Mouse (Mus musculus) G1E (cell line): ENCODE results near the gene Cuedc1. TPM values are rescaled to one million over a fixed set of nuclear protein-coding genes. Genes with fewer than 3 reads are reported as not detected.

Source experiments
- ATAC-seq: 2 replicates; pipeline ENCODE4 v1.8.0; 2016; ENCODE audit warnings: mild to moderate bottlenecking; ENCODE audit not compliant: insufficient number of reproducible peaks, poor library complexity, low FRiP score, severe bottlenecking; ENCODE audit errors: extremely low read depth
- DNase-seq: peaks from one replicate; pipeline ENCODE4 v3.0.0; 2012; ENCODE audit warnings: low spot score
- H3K27me3 ChIP-seq: 2 replicates; pipeline ENCODE4 v1.6.1; 2012; ENCODE audit warnings: mild to moderate bottlenecking, low read length, inconsistent platforms; ENCODE audit not compliant: insufficient read depth
- H3K36me3 ChIP-seq: replicated peaks from 2 replicates; pipeline ENCODE3; 2012; ENCODE audit warnings: mild to moderate bottlenecking, inconsistent platforms
- H3K4me1 ChIP-seq: 2 replicates; pipeline ENCODE4 v1.6.1; 2012; ENCODE audit warnings: low read depth, low read length, inconsistent platforms, mixed read lengths; ENCODE audit not compliant: insufficient read depth
- H3K4me3 ChIP-seq: 2 replicates; pipeline ENCODE4 v1.5.1; 2012; ENCODE audit warnings: low read depth, mild to moderate bottlenecking, inconsistent platforms, low read length, moderate library complexity, mixed read lengths
- H3K9me3 ChIP-seq: replicated peaks from 2 replicates; pipeline ENCODE4 v1.6.1; 2012; ENCODE audit warnings: inconsistent platforms
- CTCF ChIP-seq: IDR thresholded peaks from 2 replicates; pipeline ENCODE4 v1.5.1; 2012; ENCODE audit warnings: low read depth, low read length, inconsistent platforms, mixed read lengths
- GATA1 ChIP-seq: IDR thresholded peaks from 2 replicates; pipeline ENCODE4 v1.6.1; 2012; ENCODE audit warnings: borderline replicate concordance, low read length, inconsistent platforms, mixed read lengths
- GATA2 ChIP-seq: IDR thresholded peaks from 2 replicates; pipeline ENCODE4 v1.6.1; 2012; ENCODE audit warnings: low read depth, low read length, inconsistent platforms, borderline replicate concordance
- POLR2AphosphoS5 ChIP-seq: IDR thresholded peaks from 2 replicates; pipeline ENCODE4 v1.6.1; 2012; ENCODE audit warnings: low read depth, low read length, inconsistent platforms; ENCODE audit not compliant: insufficient replicate concordance
- TAL1 ChIP-seq: conservative IDR thresholded peaks from 2 replicates; pipeline ENCODE4 v1.6.1; 2012; ENCODE audit warnings: low read depth, low read length, inconsistent platforms, mixed read lengths
- polyA plus RNA-seq: library from polyadenylated mRNA; stranded (reverse); fragments of >175 nt; gene quantifications from 2 replicates; pipeline ENCODE4 v1.2.3, GENCODE M21; 2012
- total RNA-seq, 2 experiments: library from RNA; stranded (forward) in 1 of 2; stranded (reverse) in 1 of 2; fragments of 200-1000 nt in 1 of 2; fragments of >200 nt in 1 of 2; fragmentation: Nextera tagmentation in 1 of 2; gene quantifications; 2 replicates each; pipeline ENCODE4 v1.2.3; 2014 to 2017

Gene Cuedc1
- total and polyA plus RNA-seq, 3 experiments, result 18.9 to 36.4 (median 29.6) TPM

DNA sequence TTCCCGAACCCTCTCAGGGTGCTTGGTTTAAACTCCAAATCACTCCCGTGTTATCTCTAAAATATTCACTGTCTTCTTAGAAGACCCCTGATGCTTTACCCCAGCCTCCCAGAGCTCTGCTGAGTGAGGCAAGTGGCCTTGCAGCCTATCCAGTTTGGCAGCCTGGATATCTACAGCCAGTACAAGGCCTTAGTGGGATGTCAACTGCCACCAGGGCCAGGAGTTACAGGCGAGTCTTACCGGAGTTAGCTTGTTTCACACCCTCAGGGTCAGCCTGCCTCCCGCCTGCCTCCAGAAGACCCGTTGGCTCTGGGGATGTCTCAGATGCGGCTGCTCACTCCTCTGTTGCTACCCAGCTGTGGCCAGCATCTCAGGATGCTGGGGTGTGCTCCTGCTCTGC, 120.7 kb downstream of the Cuedc1 start:
- H3K36me3 ChIP-seq, result no peaks in the 10 kb centered on the region
- peaks cover 43% of the 10 kb centered on the region for H3K27me3 ChIP-seq
- H3K9me3 ChIP-seq, result no peaks in the 10 kb centered on the region
- no peak for TF ChIP-seq GATA1
- no peak for TF ChIP-seq GATA2
- TF ChIP-seq TAL1, result no peak
- TF ChIP-seq POLR2AphosphoS5, result no peak
- TF ChIP-seq CTCF, result no peak
- no peak for ATAC-seq
- DNase-seq, result no peak
- H3K4me3 ChIP-seq, result no peak overlapping the region
- H3K4me1 ChIP-seq, result peaks cover 2% of the 10 kb centered on the region

DNA sequence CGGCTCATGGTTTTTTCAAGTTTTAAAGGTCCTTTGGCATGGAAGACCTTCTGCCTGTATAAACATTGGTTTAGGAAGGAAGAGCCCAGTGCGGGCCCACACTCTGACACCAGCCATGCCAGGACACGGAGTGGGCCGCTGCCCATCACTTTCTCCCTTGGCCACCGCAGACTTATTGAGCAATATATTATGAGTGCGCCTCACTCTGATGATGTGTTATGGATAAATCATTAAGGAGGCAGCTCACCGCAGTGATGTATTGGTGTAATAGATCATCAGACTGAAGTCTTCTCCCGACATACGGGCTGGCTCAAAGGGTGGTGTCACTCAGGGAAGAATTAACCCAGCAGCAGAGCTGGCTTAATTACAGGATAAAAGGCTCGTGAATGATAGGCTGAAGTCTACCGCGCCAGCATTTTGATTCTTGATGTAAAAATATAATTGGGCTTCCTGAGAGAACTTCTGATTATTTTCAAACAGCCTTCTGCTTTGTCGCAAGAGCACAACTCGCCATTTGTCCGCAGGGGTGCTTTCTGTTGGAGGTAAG, 124.1 kb downstream of the Cuedc1 start:
- no peak for DNase-seq
- H3K36me3 ChIP-seq, result no peaks in the 10 kb centered on the region
- H3K4me1 ChIP-seq, result no peaks in the 10 kb centered on the region; the same call in 1 of the 2 replicates
- ATAC-seq, result no peak
- H3K4me3 ChIP-seq, result no peak overlapping the region
- H3K9me3 ChIP-seq, result no peaks in the 10 kb centered on the region
- peaks cover 42% of the 10 kb centered on the region for H3K27me3 ChIP-seq
- TF ChIP-seq GATA1 (no peak), GATA2 (no peak), TAL1 (no peak), POLR2AphosphoS5 (no peak), CTCF (no peak)

- ATAC-seq, result no peak
- TF ChIP-seq TAL1, result no peak
- TF ChIP-seq GATA2, result no peak
- no peak for TF ChIP-seq CTCF
- no peak for TF ChIP-seq GATA1
- TF ChIP-seq POLR2AphosphoS5, result no peak
- Histone ChIP-seq H3K9me3 (no peaks in the 10 kb centered on the region), H3K4me3 (no peak overlapping the region), H3K27me3 (peaks cover 40% of the 10 kb centered on the region), H3K4me1 (no peaks in the 10 kb centered on the region), H3K36me3 (no peaks in the 10 kb centered on the region)
- DNase-seq, result no peak
Observed at GRCm38 (mm10) chr11:88227001-88227957, 129.4 kb downstream of the Cuedc1 start.

GRCm38 (mm10) chr11:88231213-88231790, 133.4 kb downstream of the Cuedc1 start:
- no peaks in the 10 kb centered on the region for H3K4me1 ChIP-seq
- TF ChIP-seq CTCF (no peak), GATA1 (no peak), POLR2AphosphoS5 (no peak), TAL1 (no peak), GATA2 (no peak)
- ATAC-seq, result no peak
- DNase-seq, result no peak
- H3K36me3 ChIP-seq, result no peaks in the 10 kb centered on the region
- no peaks in the 10 kb centered on the region for H3K9me3 ChIP-seq
- peaks cover 43% of the 10 kb centered on the region for H3K27me3 ChIP-seq
- no peak overlapping the region for H3K4me3 ChIP-seq

GRCm38 (mm10) chr11:88233528-88234427, 135.9 kb downstream of the Cuedc1 start:
- ATAC-seq, result no peak
- no peak for TF ChIP-seq GATA2
- TF ChIP-seq TAL1, result no peak
- TF ChIP-seq GATA1, result no peak
- TF ChIP-seq CTCF, result no peak
- no peak for TF ChIP-seq POLR2AphosphoS5
- DNase-seq, result no peak
- H3K4me3 ChIP-seq, result no peak overlapping the region
- no peaks in the 10 kb centered on the region for H3K36me3 ChIP-seq
- H3K27me3 ChIP-seq, result peaks cover 36% of the 10 kb centered on the region
- H3K4me1 ChIP-seq, result no peaks in the 10 kb centered on the region
- no peaks in the 10 kb centered on the region for H3K9me3 ChIP-seq

DNA sequence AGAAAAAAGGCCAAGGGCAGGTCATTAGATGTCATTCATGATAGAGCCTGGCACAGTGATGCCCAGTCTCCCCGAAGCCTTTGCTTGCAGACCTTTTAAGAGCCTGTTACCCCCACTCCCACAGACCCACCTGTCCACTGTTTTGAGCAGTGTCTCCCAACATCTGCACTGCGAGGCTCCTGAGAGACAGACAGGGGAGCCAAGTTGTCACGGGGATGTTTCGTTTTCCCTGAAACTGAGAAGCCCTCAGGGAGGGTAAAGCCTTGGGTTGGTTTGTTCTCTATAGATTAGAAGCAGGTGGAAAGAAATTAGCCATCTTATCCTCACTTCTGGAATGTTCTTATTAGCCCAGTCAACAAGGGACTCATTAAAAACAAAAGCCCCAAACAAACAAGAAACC, 136.9 kb downstream of the Cuedc1 start:
- no peaks in the 10 kb centered on the region for H3K4me1 ChIP-seq
- DNase-seq, result no peak

More for the DNA sequence above, 136.9 kb downstream of the Cuedc1 start:
- no peaks in the 10 kb centered on the region for H3K9me3 ChIP-seq
- peaks cover 36% of the 10 kb centered on the region for H3K27me3 ChIP-seq
- ATAC-seq, result no peak
- H3K36me3 ChIP-seq, result no peaks in the 10 kb centered on the region
- H3K4me3 ChIP-seq, result no peak overlapping the region
- no peak for TF ChIP-seq GATA2
- no peak for TF ChIP-seq CTCF
- no peak for TF ChIP-seq POLR2AphosphoS5
- TF ChIP-seq GATA1, result no peak
- TF ChIP-seq TAL1, result no peak
